Mouse (Mus musculus): ENCODE results near the gene Asl. TPM values are rescaled to one million over a fixed set of nuclear protein-coding genes. Genes with fewer than 3 reads are reported as not detected.

Asl gene
- polyA plus RNA-seq (2012; rRNA removed) = 26.9 and 31.7 TPM in 2 replicates

DNA sequence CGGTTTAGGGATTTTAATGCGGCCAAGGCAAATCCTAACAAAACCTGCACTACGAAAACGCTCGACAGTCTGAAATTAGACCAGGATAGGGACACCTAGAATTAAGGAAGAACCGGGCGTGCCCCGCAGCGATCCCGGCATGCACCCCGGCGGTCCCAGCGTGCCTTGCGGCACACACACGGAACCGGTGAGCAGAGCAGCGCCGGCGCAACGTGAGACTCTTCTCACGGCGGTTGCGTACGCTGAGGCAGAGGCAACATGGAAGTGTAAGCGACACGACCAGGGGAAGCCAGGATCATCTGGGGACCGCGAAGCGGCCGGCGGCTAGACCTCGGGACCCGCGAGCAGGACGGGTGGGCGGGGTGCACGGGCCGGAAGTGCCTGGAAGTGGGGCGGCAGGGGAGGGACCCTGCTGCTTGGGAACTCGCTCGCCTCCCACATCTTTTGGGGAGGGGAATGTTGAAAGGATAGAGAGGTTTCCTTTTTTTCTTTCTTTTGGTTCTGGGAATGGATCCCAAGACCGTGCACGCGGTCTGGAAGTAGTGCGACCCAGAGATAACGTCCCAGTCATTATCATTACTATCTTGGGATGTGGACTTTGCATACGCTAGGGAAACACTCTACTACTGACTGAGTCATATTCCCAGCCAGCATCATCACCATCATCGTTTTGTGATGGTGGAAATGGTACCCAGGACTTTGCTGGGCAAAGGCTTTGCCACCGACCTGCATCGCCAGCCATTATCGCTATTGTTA, at the start of gene Asl, which contains the start of gene Crcp:
Gene Asl (minus strand): TSS at position 106 of the 756 bp plus-strand sequence.
Gene Crcp (plus strand): TSS at position 149 of the 756 bp plus-strand sequence.

DNA sequence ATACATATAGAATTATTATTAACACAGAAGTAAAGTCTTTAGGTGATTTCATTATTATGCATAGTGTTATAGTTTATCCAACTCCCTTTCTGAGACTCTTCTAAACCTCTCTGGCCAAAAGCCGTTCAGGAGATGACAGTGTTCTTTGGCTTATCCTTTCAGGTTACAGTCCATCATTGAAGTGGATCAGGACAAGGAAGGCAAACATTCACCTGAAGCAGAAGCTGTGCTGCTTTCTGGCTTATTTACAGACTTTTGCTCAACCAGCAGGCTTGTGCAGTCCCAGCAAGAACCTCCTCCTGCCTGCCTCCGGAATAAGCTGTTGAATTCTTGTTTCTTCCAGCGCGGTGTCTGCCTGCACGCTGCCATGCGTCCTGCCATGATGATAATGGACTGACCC, 44.0 kb upstream of the Asl start, which contains the start of gene Tpst1:
Gene Tpst1 (plus strand): TSS at position 301 of the 400 bp plus-strand sequence.

DNA sequence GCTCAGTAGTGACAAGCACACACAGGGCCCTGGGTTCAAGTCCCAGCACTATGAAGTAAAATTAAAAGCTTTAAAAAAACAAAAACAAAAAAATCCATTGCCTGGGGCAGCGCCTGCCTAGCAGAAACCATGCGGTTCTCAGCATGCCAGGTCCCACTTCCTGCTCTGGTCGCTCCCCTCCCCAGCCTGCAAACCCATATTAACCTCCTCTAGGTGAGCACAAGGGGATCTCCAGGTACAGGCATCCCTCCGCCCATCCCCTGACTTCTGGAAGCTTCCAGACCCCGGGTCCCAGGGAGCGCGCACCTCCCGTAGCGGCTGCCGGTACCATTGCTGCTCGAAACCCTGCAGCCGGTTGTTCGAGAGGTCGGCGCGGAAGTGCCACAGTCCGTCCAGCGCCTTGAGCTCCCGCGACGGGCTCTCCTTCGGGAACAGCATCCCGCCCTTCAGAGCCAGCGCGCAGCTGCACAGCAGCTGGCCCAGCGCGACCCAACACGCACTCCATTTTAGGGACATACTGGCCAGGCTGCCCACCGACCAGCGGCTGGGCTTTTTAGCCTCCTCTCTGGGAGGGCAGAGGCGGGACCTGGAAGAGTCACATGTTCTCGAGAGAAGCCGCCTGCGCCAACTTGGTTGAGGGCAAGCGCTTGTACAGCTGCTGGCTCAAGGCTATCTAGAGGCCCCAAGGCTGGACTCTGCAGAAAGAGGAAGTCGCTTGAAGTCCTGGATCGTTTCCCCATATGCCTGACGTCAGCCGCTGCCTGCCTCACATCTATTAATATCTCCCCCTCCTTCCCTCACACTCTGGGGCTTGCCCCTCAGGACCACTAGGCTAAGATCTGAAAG, 26.5 kb downstream of the Asl start, which contains the start of gene Gusb:
Gene Gusb (minus strand): TSS at position 749 of the 846 bp plus-strand sequence.

Other genes starting within 250 kb of the Asl start
- 29.6 and 34.6 TPM in 2 replicates for gene Psph, start 241.8 kb downstream of the Asl start, polyA plus RNA-seq (2012; rRNA removed)
- 8.5 and 8.6 TPM in 2 replicates for gene Sumf2, start 182.3 kb downstream of the Asl start, polyA plus RNA-seq (2012; rRNA removed)
- 477 and 534 TPM in 2 replicates for gene Chchd2, start 141.8 kb downstream of the Asl start, polyA plus RNA-seq (2012; rRNA removed)
- gene Zbed5, start 133.5 kb downstream of the Asl start, polyA plus RNA-seq (2012; rRNA removed) = 0.84 and 0.89 TPM in 2 replicates
- 0.08 and 0.12 TPM in 2 replicates for gene Phkg1, start 130.7 kb downstream of the Asl start, polyA plus RNA-seq (2012; rRNA removed)
- gene Nupr1l, start 120.7 kb downstream of the Asl start, polyA plus RNA-seq (2012; rRNA removed) = 0.32 and 0.44 TPM in 2 replicates
- gene Vkorc1l1, start 87.3 kb downstream of the Asl start, polyA plus RNA-seq (2012; rRNA removed) = 15.6 and 17.8 TPM in 2 replicates
- gene Gusb, start 26.2 kb downstream of the Asl start, polyA plus RNA-seq (2012; rRNA removed) = 17.1 and 21.6 TPM in 2 replicates
- gene Crcp, start within 50 bp of the Asl start, polyA plus RNA-seq (2012; rRNA removed) = 18.0 and 19.4 TPM in 2 replicates
- 10.5 and 11.3 TPM in 2 replicates for gene Tpst1, start 44.1 kb upstream of the Asl start, polyA plus RNA-seq (2012; rRNA removed)
- 3.4 and 4.0 TPM in 2 replicates for gene Kctd7, start 115.6 kb upstream of the Asl start, polyA plus RNA-seq (2012; rRNA removed)
- 13.1 and 15.0 TPM in 2 replicates for gene Rabgef1, start 142.6 kb upstream of the Asl start, polyA plus RNA-seq (2012; rRNA removed)
- gene Tmem248, start 187.8 kb upstream of the Asl start, polyA plus RNA-seq (2012; rRNA removed) = 12.6 and 15.6 TPM in 2 replicates
- 40.6 and 41.8 TPM in 2 replicates for gene Sbds, start 226.3 kb upstream of the Asl start, polyA plus RNA-seq (2012; rRNA removed)
- 6.4 and 7.1 TPM in 2 replicates for gene Tyw1, start 226.4 kb upstream of the Asl start, polyA plus RNA-seq (2012; rRNA removed)